Mouse (Mus musculus): ENCODE data around the gene Gpd2. TPM values are rescaled to one million over a fixed set of nuclear protein-coding genes. Genes with fewer than 3 reads are reported as not detected.

The Gpd2 gene
- 18.8 TPM for polyA plus RNA-seq (2021)

DNA sequence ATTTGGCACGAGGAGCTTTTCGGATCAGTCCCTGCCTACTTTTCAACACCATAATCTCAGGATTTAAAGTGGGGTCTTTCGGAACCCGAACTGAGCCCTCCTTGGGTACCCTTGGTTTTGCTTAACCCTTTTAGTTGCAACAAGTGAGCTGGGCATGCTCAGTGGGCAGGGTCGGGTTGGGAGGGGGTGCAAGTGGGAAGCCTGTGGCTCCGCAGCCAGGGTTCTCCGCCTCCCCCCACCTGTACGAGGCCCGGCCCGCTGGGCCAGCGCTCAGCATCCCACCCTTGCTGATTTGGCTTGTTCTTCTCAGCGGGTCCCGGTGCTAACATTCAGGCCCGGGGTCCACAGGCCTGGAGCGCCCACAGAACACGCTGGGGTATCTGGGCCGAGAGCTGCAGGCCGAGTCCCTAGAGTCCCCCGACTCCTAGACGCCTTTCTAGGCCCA, at the start of gene Gpd2:
Gene Gpd2, plus strand, starts transcription at position 161 of the 445 bp plus-strand sequence.
- peak; percentile 18 for ATAC-seq
- in situ Hi-C loops (cut with MboI; ENCODE audit: low pct_unique_long_range_greater_than_20kb), result loop anchor here (10.0 kb wide), 1 partner anchor 113 kb away; the partner anchor contains the start of gene Nr4a2

DNA sequence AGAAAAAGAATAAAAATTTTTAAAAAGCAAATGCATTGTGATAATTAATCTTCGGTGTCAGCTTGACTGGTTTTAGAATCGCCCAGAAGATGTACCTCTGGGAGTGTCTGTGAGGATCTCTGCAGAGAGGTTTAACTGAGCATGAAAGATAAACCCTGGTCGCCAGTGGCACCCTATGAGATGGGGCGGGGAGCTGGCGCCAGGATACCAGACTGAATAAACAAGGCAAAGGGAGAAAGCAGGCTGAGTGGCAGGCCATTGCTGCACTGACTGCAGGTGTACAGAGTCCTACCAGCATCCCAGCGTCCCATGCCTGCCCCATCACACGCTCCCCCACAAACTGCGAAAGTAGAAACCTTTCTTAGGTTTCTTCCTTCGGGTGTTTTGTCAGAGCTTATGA, 49.2 kb upstream of the Gpd2 start:
- in situ Hi-C loops (cut with MboI; ENCODE audit: low pct_unique_long_range_greater_than_20kb), result no loop called here
- POLR2A ChIA-PET, result no interaction called here
- H3K27me3 ChIP-seq, result no peaks in the 10 kb centered on the region
- DNase-seq (ENCODE audit: low read depth, low spot score), result no peak
- ATAC-seq, result no peak
- CTCF ChIA-PET, result no interaction called here
- TF ChIP-seq CTCF (IDR thresholded peaks at IDR 0.05), result no peak

More for the DNA sequence above, at the start of gene Gpd2:
- ChIA-PET CTCF (interaction anchor here (0.9 to 2.3 kb wide), 2 partner anchors 75 to 121 kb away, joined by 3 to 9 read pairs; no protein-coding TSS in a partner anchor), POLR2A (interaction anchor here (1.2 kb wide), 1 partner anchor 114 kb away, joined by 3 read pairs; the partner anchor contains the start of gene Nr4a2)
- no peaks in the 10 kb centered on the region for H3K27me3 ChIP-seq
- TF ChIP-seq CTCF (IDR thresholded peaks at IDR 0.05), result no peak
- DNase-seq (ENCODE audit: low read depth, low spot score), result no peak

DNA sequence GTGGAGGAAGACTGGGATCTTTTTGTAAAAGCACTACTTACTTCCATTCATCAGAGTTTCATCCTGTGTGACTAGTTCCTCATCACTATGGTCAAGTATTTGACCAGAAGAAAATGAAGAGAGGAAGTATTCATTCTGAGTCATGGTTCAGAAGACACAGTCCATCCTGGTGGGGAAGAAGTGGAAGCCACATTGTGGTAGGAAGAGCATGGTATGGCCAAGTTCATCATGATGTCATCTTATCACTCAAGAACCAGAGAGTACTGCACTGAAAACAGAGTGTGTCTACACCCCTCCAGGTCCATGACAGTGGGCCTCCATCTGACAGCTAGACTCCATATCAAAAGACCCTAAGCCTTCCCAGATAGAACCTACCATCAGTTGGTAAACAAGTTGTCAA, 46.6 kb upstream of the Gpd2 start:
- H3K27me3 ChIP-seq, result no peaks in the 10 kb centered on the region
- ChIA-PET CTCF (no interaction called here), POLR2A (no interaction called here)
- ATAC-seq, result no peak
- no peak for TF ChIP-seq CTCF (IDR thresholded peaks at IDR 0.05)
- in situ Hi-C loops (cut with MboI; ENCODE audit: low pct_unique_long_range_greater_than_20kb), result no loop called here
- no peak for DNase-seq (ENCODE audit: low read depth, low spot score)

DNA sequence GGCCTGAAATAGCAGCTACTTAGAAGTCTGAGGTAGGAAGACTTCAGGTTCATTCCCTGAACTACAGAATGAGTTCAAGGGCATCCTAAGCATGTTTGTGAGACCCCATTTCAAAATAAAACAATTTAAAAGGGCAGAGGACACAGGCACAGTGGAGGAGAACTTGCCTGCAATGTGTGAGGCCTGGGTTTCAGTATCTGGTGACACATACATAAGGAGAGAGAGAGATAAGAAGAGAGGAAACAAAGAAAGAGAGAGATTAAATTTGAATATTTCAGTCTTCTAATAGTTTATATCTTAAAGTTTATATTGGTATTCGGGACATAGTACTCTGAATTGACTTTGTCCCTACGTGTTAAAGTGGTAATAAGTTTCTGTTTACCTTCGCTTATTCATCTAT, 38.4 kb upstream of the Gpd2 start:
- POLR2A ChIA-PET, result no interaction called here
- DNase-seq (ENCODE audit: low read depth, low spot score) (no peak), ATAC-seq (no peak)
- CTCF ChIA-PET, result no interaction called here
- in situ Hi-C loops (cut with MboI; ENCODE audit: low pct_unique_long_range_greater_than_20kb), result no loop called here
- peaks cover 3% of the 10 kb centered on the region for H3K27me3 ChIP-seq
- no peak for TF ChIP-seq CTCF (IDR thresholded peaks at IDR 0.05)

DNA sequence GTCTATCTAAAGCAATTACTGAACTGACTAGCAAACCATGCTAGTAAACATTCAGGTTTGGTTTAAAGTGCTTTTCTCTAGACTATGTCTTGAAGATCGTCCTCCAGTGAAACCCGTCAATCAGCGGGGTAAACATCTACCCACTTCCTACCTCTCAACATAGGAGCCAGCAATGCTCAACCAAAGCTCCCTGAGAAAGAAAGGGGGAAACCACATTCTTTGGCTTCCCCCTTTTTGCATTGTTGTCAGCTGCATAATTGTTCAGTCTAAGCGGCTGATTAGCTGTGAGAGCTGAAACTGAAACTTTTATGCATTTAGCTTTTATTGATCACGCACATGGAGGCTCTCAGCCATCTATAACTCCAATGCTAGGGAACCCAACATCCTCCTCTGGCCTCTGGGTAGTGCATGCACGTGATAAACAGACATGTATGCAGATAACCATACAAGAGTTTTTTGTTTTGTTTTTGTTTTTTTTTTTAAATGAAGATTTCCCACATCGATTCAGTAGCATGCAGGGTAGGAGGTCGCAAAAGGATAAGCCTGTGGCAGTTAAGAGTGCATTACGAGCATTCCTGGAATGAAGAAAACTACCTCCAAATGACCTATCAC, 28.9 kb upstream of the Gpd2 start:
- ATAC-seq (no peak), DNase-seq (ENCODE audit: low read depth, low spot score) (no peak)
- TF ChIP-seq CTCF (IDR thresholded peaks at IDR 0.05), result no peak
- POLR2A ChIA-PET, result no interaction called here
- in situ Hi-C loops (cut with MboI; ENCODE audit: low pct_unique_long_range_greater_than_20kb), result no loop called here
- H3K27me3 ChIP-seq, result peaks cover under 1% of the 10 kb centered on the region
- CTCF ChIA-PET, result no interaction called here

DNA sequence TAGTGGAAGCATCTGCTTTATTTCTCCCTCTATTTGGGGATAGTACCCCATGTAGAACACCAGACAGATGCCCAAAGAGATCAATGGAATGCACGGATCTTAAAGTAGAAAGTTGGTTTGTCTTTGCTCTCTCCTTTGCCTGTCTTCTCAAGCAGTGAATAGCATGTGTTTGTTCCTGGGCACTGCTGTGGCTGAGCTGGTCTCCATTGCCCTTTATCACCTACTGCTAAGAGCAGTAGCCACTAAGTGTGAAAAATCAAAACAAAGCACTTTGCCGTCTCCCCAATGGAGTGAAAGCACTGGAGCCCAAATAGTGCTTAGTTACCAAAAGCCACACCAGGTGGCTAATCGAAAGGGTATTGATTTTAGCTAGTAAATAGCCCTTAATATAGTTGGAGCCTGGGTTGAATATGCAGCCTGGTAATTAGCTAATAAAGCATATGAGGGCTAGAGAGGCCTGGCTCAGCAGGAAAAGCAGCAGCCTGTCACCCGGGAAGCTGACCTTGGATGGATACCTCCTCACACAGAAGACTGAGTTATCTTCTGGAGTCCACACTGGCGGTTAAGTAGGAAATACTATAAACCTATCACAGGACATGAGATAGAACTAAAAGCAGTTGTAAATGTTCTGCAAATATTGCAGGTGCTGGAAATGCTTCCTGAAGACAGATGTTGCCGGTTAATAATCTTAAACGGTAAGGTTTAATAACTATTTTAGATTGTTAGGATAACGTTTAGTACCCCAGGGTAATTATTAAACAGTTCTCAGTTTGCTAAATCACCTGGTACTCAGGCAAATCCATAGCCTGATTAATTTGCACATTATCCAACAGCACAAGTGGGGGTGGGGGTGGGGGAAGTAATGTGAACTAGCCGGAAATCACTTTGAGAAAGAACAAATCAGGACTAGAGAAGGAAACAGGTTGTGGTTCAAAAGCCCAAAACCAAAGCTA, 26.1 kb upstream of the Gpd2 start:
- H3K27me3 ChIP-seq, result no peaks in the 10 kb centered on the region
- ChIA-PET POLR2A (no interaction called here), CTCF (no interaction called here)
- in situ Hi-C loops (cut with MboI; ENCODE audit: low pct_unique_long_range_greater_than_20kb), result no loop called here
- no peak for DNase-seq (ENCODE audit: low read depth, low spot score)
- no peak for ATAC-seq
- TF ChIP-seq CTCF (IDR thresholded peaks at IDR 0.05), result no peak

DNA sequence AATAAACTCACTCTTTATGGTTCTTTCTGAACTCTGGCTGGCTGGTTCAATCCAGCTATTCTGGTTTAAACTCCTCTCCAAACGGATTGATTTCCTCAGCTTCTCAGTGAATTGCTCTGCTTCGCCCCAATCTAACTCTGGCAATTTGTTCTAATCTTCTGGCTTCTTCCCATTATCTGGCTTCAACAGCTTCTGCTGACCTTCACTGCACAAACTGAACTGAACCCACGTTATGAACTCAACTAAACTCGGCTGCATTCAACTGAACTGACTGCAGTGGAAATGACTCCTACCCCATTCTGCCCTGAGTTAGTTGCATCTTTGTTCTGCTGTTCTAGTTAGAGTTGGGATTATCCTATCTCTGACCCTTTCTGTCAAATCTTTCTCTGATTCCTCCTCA, 24.1 kb upstream of the Gpd2 start:
- in situ Hi-C loops (cut with MboI; ENCODE audit: low pct_unique_long_range_greater_than_20kb), result no loop called here
- DNase-seq (ENCODE audit: low read depth, low spot score), result no peak
- POLR2A ChIA-PET, result no interaction called here
- TF ChIP-seq CTCF (IDR thresholded peaks at IDR 0.05), result no peak
- CTCF ChIA-PET, result no interaction called here
- H3K27me3 ChIP-seq, result no peaks in the 10 kb centered on the region
- ATAC-seq, result no peak

DNA sequence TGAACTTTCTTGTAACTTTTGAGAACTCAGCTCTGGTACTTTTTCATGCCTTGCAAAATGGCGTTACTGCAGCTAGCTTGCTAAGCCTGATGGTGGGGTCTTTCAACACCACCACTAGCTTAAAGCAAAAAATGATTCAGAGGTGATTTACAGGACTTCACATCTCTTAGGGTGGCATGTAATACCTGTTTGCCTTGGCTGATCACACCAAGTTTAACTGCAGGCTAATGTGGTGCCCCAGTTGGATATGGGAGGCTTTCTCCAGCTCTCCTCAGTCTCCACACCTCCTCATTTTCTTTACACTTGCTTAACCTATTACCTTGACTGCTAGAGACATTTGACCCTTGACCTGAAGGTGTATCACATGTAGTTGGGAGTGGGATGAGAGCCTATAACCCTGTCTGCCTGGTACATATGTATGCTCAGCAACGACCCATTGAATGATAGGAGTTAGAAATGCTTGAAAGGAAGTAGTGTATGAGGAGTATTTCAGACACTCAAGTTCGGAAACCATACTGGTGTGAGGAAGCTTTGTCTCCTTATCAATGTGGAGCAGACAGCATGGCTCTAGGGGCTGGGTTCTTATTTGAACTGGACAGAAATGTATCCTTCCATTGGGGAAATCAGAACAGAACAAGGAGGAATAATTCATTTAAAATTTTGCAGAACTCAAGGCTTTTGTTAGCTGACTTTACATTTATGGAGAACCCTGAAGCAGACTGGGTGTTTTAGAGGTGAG, 14.0 kb upstream of the Gpd2 start:
- DNase-seq (ENCODE audit: low read depth, low spot score) (no peak), ATAC-seq (no peak)
- in situ Hi-C loops (cut with MboI; ENCODE audit: low pct_unique_long_range_greater_than_20kb), result no loop called here
- no peaks in the 10 kb centered on the region for H3K27me3 ChIP-seq
- CTCF ChIA-PET, result interaction anchor here (1.2 kb wide), 1 partner anchor 19 kb away, joined by 3 read pairs; no protein-coding TSS in a partner anchor
- POLR2A ChIA-PET, result no interaction called here
- no peak for TF ChIP-seq CTCF (IDR thresholded peaks at IDR 0.05)

DNA sequence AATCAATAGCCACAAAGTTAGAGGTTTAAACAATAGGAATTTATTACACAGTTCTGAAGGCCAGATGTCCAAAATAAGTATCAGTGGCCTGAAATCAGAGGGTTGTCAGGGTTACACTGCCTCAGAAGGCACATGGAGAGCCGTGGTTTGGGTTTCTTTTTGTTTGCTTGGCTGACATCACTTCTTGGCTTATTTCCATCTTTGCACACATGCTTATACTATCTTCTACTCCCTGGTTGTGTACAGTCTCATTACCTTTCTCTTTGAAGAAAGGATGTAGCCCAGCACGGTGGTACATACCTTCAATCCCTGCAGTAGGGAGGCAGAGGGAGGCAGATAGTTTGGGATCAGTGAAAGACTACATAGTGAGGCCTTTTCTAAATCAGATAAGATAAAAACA, 12.2 kb upstream of the Gpd2 start:
- H3K27me3 ChIP-seq, result no peaks in the 10 kb centered on the region
- in situ Hi-C loops (cut with MboI; ENCODE audit: low pct_unique_long_range_greater_than_20kb), result no loop called here
- no peak for TF ChIP-seq CTCF (IDR thresholded peaks at IDR 0.05)
- DNase-seq (ENCODE audit: low read depth, low spot score) (no peak), ATAC-seq (no peak)
- ChIA-PET CTCF (no interaction called here), POLR2A (no interaction called here)

DNA sequence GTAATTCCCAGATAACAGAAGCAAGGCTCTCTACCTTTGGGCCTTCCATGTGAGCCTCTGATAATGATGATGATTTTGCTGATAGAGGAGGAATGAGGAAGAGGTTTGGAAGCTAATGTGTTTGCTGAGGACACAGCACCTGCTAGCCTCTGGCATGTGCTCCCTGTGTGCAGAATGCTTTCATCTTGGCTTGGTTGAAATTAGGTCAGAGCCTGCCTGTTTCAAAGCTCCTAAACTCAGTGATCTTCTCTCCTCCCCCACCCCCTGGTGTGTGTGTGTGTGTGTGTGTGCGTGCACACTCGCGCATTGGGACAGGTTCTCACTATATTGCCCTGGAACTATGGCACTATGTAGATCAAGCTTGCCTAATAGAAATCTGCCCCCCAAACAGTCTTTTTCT, 10.0 kb upstream of the Gpd2 start:
- in situ Hi-C loops (cut with MboI; ENCODE audit: low pct_unique_long_range_greater_than_20kb), result no loop called here
- no peaks in the 10 kb centered on the region for H3K27me3 ChIP-seq
- POLR2A ChIA-PET, result no interaction called here
- no peak for TF ChIP-seq CTCF (IDR thresholded peaks at IDR 0.05)
- ATAC-seq, result no peak
- no peak for DNase-seq (ENCODE audit: low read depth, low spot score)
- CTCF ChIA-PET, result no interaction called here

Data from Patski (cell line).